Mouse (Mus musculus) thymus, adult 2 months (tissue): ENCODE data around the gene Scd3.

Experiments
- CTCF ChIP-seq: fragments of 200-500 bp; IDR thresholded peaks from 2 replicates; pipeline ENCODE4 v1.5.1; 2012; ENCODE audit warnings: mild to moderate bottlenecking, control low read depth, low read length, moderate library complexity, borderline replicate concordance; ENCODE audit not compliant: control insufficient read depth, poor library complexity, insufficient read depth; ENCODE audit errors: extremely low read depth
- POLR2A ChIP-seq: fragments of 200-500 bp; IDR thresholded peaks from 2 replicates; pipeline ENCODE4 v1.6.1; 2012; ENCODE audit warnings: mild to moderate bottlenecking, low read length, control low read depth, moderate library complexity; ENCODE audit not compliant: control insufficient read depth, poor library complexity, insufficient read depth; ENCODE audit errors: extremely low read depth

DNA sequence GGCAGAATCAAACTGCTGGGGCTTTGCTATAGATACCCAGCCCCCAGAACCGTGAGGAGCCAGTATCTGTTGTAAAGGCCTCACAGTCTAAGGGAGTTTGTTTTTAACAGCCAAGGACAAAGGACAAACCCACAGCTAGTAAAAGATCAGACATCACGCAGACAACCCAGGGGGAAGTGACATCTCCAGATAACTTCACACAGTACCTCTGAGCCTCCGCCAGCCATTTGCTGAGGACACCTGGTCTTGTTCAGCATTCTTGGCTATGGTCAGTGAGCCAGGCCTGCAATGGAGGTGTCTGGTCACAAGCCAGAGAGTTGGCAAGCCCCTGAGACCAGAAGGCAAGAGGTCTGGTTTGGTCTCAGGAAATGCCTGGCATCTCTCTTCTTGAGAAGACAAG, 89.4 kb downstream of the Scd3 start:
- no peak for TF ChIP-seq CTCF
- no peak for TF ChIP-seq POLR2A
